Mouse (Mus musculus) embryonic facial prominence, embryonic 11.5 days (tissue): ENCODE results near the gene Sbf1. TPM values are rescaled to one million over a fixed set of nuclear protein-coding genes. Genes with fewer than 3 reads are reported as not detected.

Experiments
- microRNA-seq: library from miRNA; unstranded; fragments of <30 nt; microRNA quantifications from one replicate; pipeline ENCODE4, GENCODE M21; 2016; ENCODE audit warnings: borderline number of aligned reads
- polyA plus RNA-seq: library from polyadenylated mRNA; unstranded; fragments of >200 nt; fragmentation: Nextera tagmentation; extraction: Ambion mirVana; gene quantifications from 2 replicates; pipeline ENCODE4 v1.2.1, GENCODE M21; 2014

Sbf1 gene
- polyA plus RNA-seq, 1 experiment from 2014 or later, result 39.0 TPM

Small RNAs within 50 kb of the gene (microRNA-seq; reads per million reads assigned to microRNA genes)
- not detected for gene Mir6959

Other genes starting within 250 kb of the Sbf1 start
- gene Trabd, start 240.2 kb downstream of the Sbf1 start, polyA plus RNA-seq, result 38.0 and 43.6 TPM in 2 replicates
- 17.2 and 17.7 TPM in 2 replicates for gene Selenoo, start 226.2 kb downstream of the Sbf1 start, polyA plus RNA-seq
- 15.6 and 17.0 TPM in 2 replicates for gene Tubgcp6, start 192.2 kb downstream of the Sbf1 start, polyA plus RNA-seq
- gene Hdac10, start 186.6 kb downstream of the Sbf1 start, polyA plus RNA-seq, result 10.3 and 11.3 TPM in 2 replicates
- gene Mapk12, start 174.6 kb downstream of the Sbf1 start, polyA plus RNA-seq, result 10.1 and 11.9 TPM in 2 replicates
- gene Mapk11, start 165.7 kb downstream of the Sbf1 start, polyA plus RNA-seq, result 12.7 and 13.5 TPM in 2 replicates
- 113 and 122 TPM in 2 replicates for gene Plxnb2, start 134.5 kb downstream of the Sbf1 start, polyA plus RNA-seq
- gene Dennd6b, start 118.8 kb downstream of the Sbf1 start, polyA plus RNA-seq, result 14.9 and 18.6 TPM in 2 replicates
- gene Ppp6r2, start 103.8 kb downstream of the Sbf1 start, polyA plus RNA-seq, result 22.8 and 25.1 TPM in 2 replicates
- 0.26 TPM in 1 of 2 replicates, not detected in the other for gene Adm2, start 7.4 kb upstream of the Sbf1 start, polyA plus RNA-seq
- gene Miox, start 19.1 kb upstream of the Sbf1 start, polyA plus RNA-seq, result not detected in 2 replicates
- 21.6 and 33.5 TPM in 2 replicates for gene Lmf2, start 40.3 kb upstream of the Sbf1 start, polyA plus RNA-seq
- 158 and 171 TPM in 2 replicates for gene Ncaph2, start 40.4 kb upstream of the Sbf1 start, polyA plus RNA-seq
- gene Sco2, start 58.5 kb upstream of the Sbf1 start, polyA plus RNA-seq, result 4.8 and 5.2 TPM in 2 replicates
- 1.4 and 2.1 TPM in 2 replicates for gene Tymp, start 61.7 kb upstream of the Sbf1 start, polyA plus RNA-seq
- gene Odf3b, start 64.0 kb upstream of the Sbf1 start, polyA plus RNA-seq, result 0.38 and 0.45 TPM in 2 replicates
- gene Klhdc7b, start 69.6 kb upstream of the Sbf1 start, polyA plus RNA-seq, result not detected in 2 replicates
- gene Syce3, start 95.2 kb upstream of the Sbf1 start, polyA plus RNA-seq, result not detected in 2 replicates
- gene Cpt1b, start 110.6 kb upstream of the Sbf1 start, polyA plus RNA-seq, result 0.22 and 0.69 TPM in 2 replicates
- gene C730034F03Rik, start 114.3 kb upstream of the Sbf1 start, polyA plus RNA-seq, result 0.63 and 2.3 TPM in 2 replicates
- gene Gm44502, start 114.4 kb upstream of the Sbf1 start, polyA plus RNA-seq, result 0.15 TPM in 1 of 2 replicates, not detected in the other
- gene Chkb, start 114.6 kb upstream of the Sbf1 start, polyA plus RNA-seq, result 42.2 and 46.5 TPM in 2 replicates
- 5.4 and 6.4 TPM in 2 replicates for gene Mapk8ip2, start 138.6 kb upstream of the Sbf1 start, polyA plus RNA-seq
- 7.5 and 9.3 TPM in 2 replicates for gene Arsa, start 162.1 kb upstream of the Sbf1 start, polyA plus RNA-seq
- 1.5 and 1.6 TPM in 2 replicates for gene Shank3, start 184.3 kb upstream of the Sbf1 start, polyA plus RNA-seq